Mouse (Mus musculus) kidney, postnatal 14 days (tissue): Measurements from ENCODE around the gene Abca5.
"Not testable (repeated sequence)": the region's sequence is repeated elsewhere in the genome, so short reads cannot be mapped to it uniquely, and the experiment has no call there.

Source experiments
- DNase-seq: peaks from one replicate; pipeline ENCODE4 v3.0.0; 2022; ENCODE audit warnings: mixed read lengths

Gene Abca5

GRCm38 (mm10) chr11:110337289-110338245, at the start of gene Abca5:
Gene Abca5 (minus strand): TSS chr11:110337716.
- peak; percentile 95 for DNase-seq

- DNase-seq: no peak
Observed at GRCm38 (mm10) chr11:110385487-110385886, 48.0 kb upstream of the Abca5 start.

- DNase-seq: no peak
Observed at GRCm38 (mm10) chr11:110380310-110380668, 42.8 kb upstream of the Abca5 start.

- DNase-seq: peak; percentile 89
Observed at GRCm38 (mm10) chr11:110379661-110380309, 42.3 kb upstream of the Abca5 start.

GRCm38 (mm10) chr11:110374036-110374435, 36.5 kb upstream of the Abca5 start:
- DNase-seq: no peak

- no peak for DNase-seq
Observed at GRCm38 (mm10) chr11:110372266-110372954, 34.9 kb upstream of the Abca5 start.

- DNase-seq: no peak
Observed at GRCm38 (mm10) chr11:110371827-110372226, 34.3 kb upstream of the Abca5 start.

GRCm38 (mm10) chr11:110369312-110370019, 31.9 kb upstream of the Abca5 start:
- DNase-seq: peak; percentile 39

GRCm38 (mm10) chr11:110367638-110368037, 30.1 kb upstream of the Abca5 start:
- DNase-seq: no peak

GRCm38 (mm10) chr11:110366902-110367301, 29.4 kb upstream of the Abca5 start:
- no peak for DNase-seq

- peak; percentile 69 for DNase-seq
Observed at GRCm38 (mm10) chr11:110365016-110365415, 27.5 kb upstream of the Abca5 start.

GRCm38 (mm10) chr11:110357756-110358551, 20.4 kb upstream of the Abca5 start:
- peak; percentile 61 for DNase-seq

GRCm38 (mm10) chr11:110355131-110355530, 17.6 kb upstream of the Abca5 start:
- not testable (repeated sequence) for DNase-seq

- no peak for DNase-seq
Observed at GRCm38 (mm10) chr11:110354261-110354660, 16.7 kb upstream of the Abca5 start.

GRCm38 (mm10) chr11:110348170-110348569, 10.7 kb upstream of the Abca5 start:
- DNase-seq: no peak

- no peak for DNase-seq
Observed at GRCm38 (mm10) chr11:110347768-110348167, 10.3 kb upstream of the Abca5 start.

GRCm38 (mm10) chr11:110336814-110337288, 665 bp downstream of the Abca5 start:
- peak; percentile 32 for DNase-seq

- DNase-seq: no peak
Observed at GRCm38 (mm10) chr11:110330093-110330492, 7.4 kb downstream of the Abca5 start.

- no peak for DNase-seq
Observed at GRCm38 (mm10) chr11:110322266-110322665, 15.2 kb downstream of the Abca5 start.

GRCm38 (mm10) chr11:110306475-110307168, 30.9 kb downstream of the Abca5 start:
- no peak for DNase-seq

- DNase-seq: no peak
Observed at GRCm38 (mm10) chr11:110303411-110303810, 34.1 kb downstream of the Abca5 start.
